Mouse (Mus musculus): ENCODE results near the gene Tnip1. TPM values are rescaled to one million over a fixed set of nuclear protein-coding genes. Genes with fewer than 3 reads are reported as not detected.
A peak's percentile ranks its signal among the peaks of the same experiment; 100 is the strongest.

Gene Tnip1
- polyA plus RNA-seq, 1 experiment from 2014 or later: 29.9 TPM

DNA sequence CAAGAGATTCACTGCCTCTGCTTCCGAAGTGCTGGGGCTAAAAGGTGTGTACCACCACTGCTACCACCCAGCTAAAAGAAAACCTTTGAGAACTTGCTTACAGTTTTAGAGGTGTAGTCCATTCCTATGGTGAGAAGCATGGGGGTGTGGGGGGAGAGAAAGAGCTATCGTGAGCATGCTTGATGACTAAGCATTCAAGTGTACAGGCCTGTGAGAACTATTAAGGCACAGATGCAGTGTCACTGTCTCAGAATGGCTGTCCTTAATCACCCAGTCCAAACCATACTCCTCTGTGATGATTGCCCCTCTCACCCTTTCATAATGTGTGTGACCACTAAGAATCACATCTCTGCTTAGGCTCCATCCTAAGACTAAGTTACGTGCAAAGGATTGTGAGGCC lies 93.4 kb downstream of the Tnip1 start:
- no peak overlapping the region for H3K4me2 ChIP-seq (replicated peaks; ENCODE audit: low read depth)
- peaks cover 37% of the 10 kb centered on the region for H3K36me3 ChIP-seq (ENCODE audit: control insufficient read depth, insufficient read depth)
- no peak for TF ChIP-seq CTCF (IDR thresholded peaks at IDR 0.05; ENCODE audit: low read depth)
- H3K9ac ChIP-seq (ENCODE audit: low read depth, low read length): no peak overlapping the region
- no peaks in the 10 kb centered on the region for H3K4me1 ChIP-seq (replicated peaks; ENCODE audit: control insufficient read depth, insufficient read depth, low read length)
- no peaks in the 10 kb centered on the region for H3K27me3 ChIP-seq (replicated peaks; ENCODE audit: control insufficient read depth, insufficient read depth, low read length)
- no peak overlapping the region for H3K27ac ChIP-seq (ENCODE audit: low read depth, low read length)
- H3K9me3 ChIP-seq (ENCODE audit: control insufficient read depth): no peaks in the 10 kb centered on the region
- 72% methylated on average over 3 of the region's 3 CpGs for WGBS
- H3K4me3 ChIP-seq (ENCODE audit: low read depth, low read length): no peak overlapping the region
- no peak for ATAC-seq

- Histone ChIP-seq H3K9ac (ENCODE audit: low read depth, low read length) (no peak overlapping the region), H3K4me1 (replicated peaks; ENCODE audit: control insufficient read depth, insufficient read depth, low read length) (no peaks in the 10 kb centered on the region), H3K36me3 (ENCODE audit: control insufficient read depth, insufficient read depth) (peaks cover 28% of the 10 kb centered on the region; the same call in 1 of the 2 replicates), H3K4me3 (ENCODE audit: low read depth, low read length) (no peak overlapping the region), H3K27ac (ENCODE audit: low read depth, low read length) (no peak overlapping the region), H3K9me3 (ENCODE audit: control insufficient read depth) (no peaks in the 10 kb centered on the region), H3K27me3 (replicated peaks; ENCODE audit: control insufficient read depth, insufficient read depth, low read length) (no peaks in the 10 kb centered on the region), H3K4me2 (replicated peaks; ENCODE audit: low read depth) (no peak overlapping the region; the same call in 1 of the 2 replicates)
- TF ChIP-seq CTCF (IDR thresholded peaks at IDR 0.05; ENCODE audit: low read depth): no peak
- WGBS: 51% methylated on average over 2 of the region's 2 CpGs
- ATAC-seq: no peak
Observed at GRCm38 (mm10) chr11:54868445-54868844, 94.3 kb downstream of the Tnip1 start.

DNA sequence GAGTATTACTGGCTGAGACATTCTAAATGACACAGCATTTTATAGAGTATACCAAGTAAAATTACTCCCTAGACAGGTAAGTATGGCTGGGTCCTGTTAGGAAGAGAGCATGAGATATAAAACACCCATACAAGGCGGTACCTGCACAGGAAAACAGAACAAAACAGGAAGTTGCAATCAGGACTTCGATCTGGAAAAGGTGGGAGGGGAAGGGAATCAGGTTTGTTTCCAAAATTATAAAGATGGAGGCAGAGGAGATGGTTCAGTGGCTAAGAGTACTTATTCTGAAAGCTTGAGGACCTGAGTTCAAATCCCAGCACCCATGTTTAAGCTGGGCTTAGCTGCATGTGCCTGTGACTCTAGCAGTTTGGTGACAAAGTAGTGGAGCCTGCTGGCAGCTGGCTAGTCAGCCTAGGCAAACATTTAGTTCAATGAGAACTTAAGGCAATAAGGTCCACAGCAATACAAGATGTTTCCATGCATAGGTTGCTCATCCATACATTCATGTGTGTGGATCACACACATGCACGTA lies 94.7 kb downstream of the Tnip1 start:
- peak overlapping the region; percentile 88; the same call in 1 of the 2 replicates for H3K4me3 ChIP-seq (ENCODE audit: low read depth, low read length)
- no peaks in the 10 kb centered on the region for H3K9me3 ChIP-seq (ENCODE audit: control insufficient read depth)
- no peaks in the 10 kb centered on the region for H3K4me1 ChIP-seq (replicated peaks; ENCODE audit: control insufficient read depth, insufficient read depth, low read length)
- H3K27me3 ChIP-seq (replicated peaks; ENCODE audit: control insufficient read depth, insufficient read depth, low read length): no peaks in the 10 kb centered on the region
- WGBS: 79% methylated on average over 3 of the region's 3 CpGs
- peak overlapping the region; percentile 74 for H3K4me2 ChIP-seq (replicated peaks; ENCODE audit: low read depth)
- no peak for TF ChIP-seq CTCF (IDR thresholded peaks at IDR 0.05; ENCODE audit: low read depth)
- H3K27ac ChIP-seq (ENCODE audit: low read depth, low read length): no peak overlapping the region
- no peak for ATAC-seq
- no peak overlapping the region for H3K9ac ChIP-seq (ENCODE audit: low read depth, low read length)
- H3K36me3 ChIP-seq (ENCODE audit: control insufficient read depth, insufficient read depth): peaks cover 24% of the 10 kb centered on the region; the same call in 1 of the 2 replicates

- peak overlapping the region; percentile 96 for H3K27ac ChIP-seq (ENCODE audit: low read depth, low read length)
- no peaks in the 10 kb centered on the region for H3K4me1 ChIP-seq (replicated peaks; ENCODE audit: control insufficient read depth, insufficient read depth, low read length)
- H3K9me3 ChIP-seq (ENCODE audit: control insufficient read depth): no peaks in the 10 kb centered on the region
- H3K9ac ChIP-seq (ENCODE audit: low read depth, low read length): peak overlapping the region; percentile 94
- peaks cover 19% of the 10 kb centered on the region; the same call in 1 of the 2 replicates for H3K36me3 ChIP-seq (ENCODE audit: control insufficient read depth, insufficient read depth)
- peak overlapping the region; percentile 88 for H3K4me3 ChIP-seq (ENCODE audit: low read depth, low read length)
- no peaks in the 10 kb centered on the region for H3K27me3 ChIP-seq (replicated peaks; ENCODE audit: control insufficient read depth, insufficient read depth, low read length)
- ATAC-seq: peak; percentile 82
- TF ChIP-seq CTCF (IDR thresholded peaks at IDR 0.05; ENCODE audit: low read depth): no peak
- WGBS: under 1% methylated on average over 5 of the region's 5 CpGs
- H3K4me2 ChIP-seq (replicated peaks; ENCODE audit: low read depth): peak overlapping the region; percentile 74
Observed at GRCm38 (mm10) chr11:54867049-54867385, 95.7 kb downstream of the Tnip1 start.

DNA sequence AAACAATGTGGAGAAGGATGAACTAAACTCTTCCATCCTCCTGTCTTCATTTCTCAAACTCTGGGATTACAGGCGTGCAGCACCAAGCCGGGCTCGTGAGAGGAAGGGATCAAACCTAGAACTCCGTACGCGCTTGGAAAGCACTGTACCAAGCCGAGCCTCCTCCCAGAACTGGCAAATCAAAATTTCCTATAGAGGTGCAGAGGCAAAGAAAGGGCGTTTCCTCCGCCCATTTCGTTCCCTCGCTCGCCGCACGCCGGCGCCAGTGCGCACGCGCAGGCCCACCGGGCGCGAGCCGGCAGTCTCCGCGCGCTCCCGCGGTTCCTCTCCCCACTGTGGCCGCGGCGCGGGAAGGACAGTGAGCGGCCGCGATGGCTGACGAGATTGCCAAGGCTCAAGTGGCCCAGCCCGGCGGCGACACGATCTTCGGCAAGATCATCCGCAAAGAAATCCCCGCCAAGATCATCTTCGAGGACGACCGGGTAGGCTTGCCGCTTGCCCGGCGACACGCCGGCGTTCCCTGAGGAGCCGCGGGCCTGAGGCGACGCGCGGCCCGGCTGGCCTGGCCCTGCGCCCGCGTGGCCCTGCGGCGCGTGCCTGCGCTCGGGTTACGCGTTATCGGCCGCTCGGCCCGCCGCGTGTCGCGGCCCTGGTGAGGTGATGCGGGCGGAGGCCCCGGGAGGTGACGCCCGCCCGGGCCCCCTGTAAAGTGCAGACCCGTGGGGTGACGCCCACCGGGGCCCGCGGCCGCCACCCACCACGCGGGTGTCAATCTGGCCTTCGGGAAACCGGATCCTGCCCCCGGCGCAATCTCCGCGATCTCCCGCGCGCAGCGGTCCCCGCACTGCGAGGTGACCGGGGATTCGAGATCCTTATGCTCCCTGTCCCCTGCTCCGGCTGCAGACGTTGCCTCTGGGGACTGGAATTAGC lies 96.3 kb downstream of the Tnip1 start, which contains the start of gene Hint1:
Gene Hint1 (plus strand): TSS at position 265 of the 930 bp plus-strand sequence.
- Histone ChIP-seq H3K36me3 (ENCODE audit: control insufficient read depth, insufficient read depth) (peaks cover 14% of the 10 kb centered on the region; the same call in 1 of the 2 replicates), H3K9ac (ENCODE audit: low read depth, low read length) (peak within 1 kb of the TSS; percentile 94), H3K9me3 (ENCODE audit: control insufficient read depth) (no peaks in the 10 kb centered on the region), H3K27me3 (replicated peaks; ENCODE audit: control insufficient read depth, insufficient read depth, low read length) (no peaks in the 10 kb centered on the region), H3K4me1 (replicated peaks; ENCODE audit: control insufficient read depth, insufficient read depth, low read length) (no peaks in the 10 kb centered on the region), H3K27ac (ENCODE audit: low read depth, low read length) (peak within 1 kb of the TSS; percentile 96), H3K4me2 (replicated peaks; ENCODE audit: low read depth) (peak within 1 kb of the TSS; percentile 74), H3K4me3 (ENCODE audit: low read depth, low read length) (peak within 1 kb of the TSS; percentile 88)
- peak; percentile 68 for TF ChIP-seq CTCF (IDR thresholded peaks at IDR 0.05; ENCODE audit: low read depth)
- under 1% methylated on average over 107 of the region's 107 CpGs for WGBS
- ATAC-seq: peak; percentile 81

- H3K4me3 ChIP-seq (ENCODE audit: low read depth, low read length): peak overlapping the region; percentile 88
- no peak for TF ChIP-seq CTCF (IDR thresholded peaks at IDR 0.05; ENCODE audit: low read depth)
- H3K27me3 ChIP-seq (replicated peaks; ENCODE audit: control insufficient read depth, insufficient read depth, low read length): no peaks in the 10 kb centered on the region
- peaks cover 8% of the 10 kb centered on the region; the same call in 1 of the 2 replicates for H3K36me3 ChIP-seq (ENCODE audit: control insufficient read depth, insufficient read depth)
- peak overlapping the region; percentile 94 for H3K9ac ChIP-seq (ENCODE audit: low read depth, low read length)
- H3K27ac ChIP-seq (ENCODE audit: low read depth, low read length): peak overlapping the region; percentile 96; the same call in 1 of the 2 replicates
- no peaks in the 10 kb centered on the region for H3K9me3 ChIP-seq (ENCODE audit: control insufficient read depth)
- WGBS: 69% methylated on average over 6 of the region's 6 CpGs
- H3K4me1 ChIP-seq (replicated peaks; ENCODE audit: control insufficient read depth, insufficient read depth, low read length): no peaks in the 10 kb centered on the region
- H3K4me2 ChIP-seq (replicated peaks; ENCODE audit: low read depth): peak overlapping the region; percentile 74
- no peak for ATAC-seq
Observed at GRCm38 (mm10) chr11:54865330-54866085, 97.2 kb downstream of the Tnip1 start.
